Mouse (Mus musculus): ENCODE data around the gene Elovl6. TPM values are rescaled to one million over a fixed set of nuclear protein-coding genes. Genes with fewer than 3 reads are reported as not detected.
A peak's percentile ranks its signal among the peaks of the same experiment; 100 is the strongest.

The Elovl6 gene
- polyA plus RNA-seq, 1 experiment from 2014 or later, result 28.3 TPM

DNA sequence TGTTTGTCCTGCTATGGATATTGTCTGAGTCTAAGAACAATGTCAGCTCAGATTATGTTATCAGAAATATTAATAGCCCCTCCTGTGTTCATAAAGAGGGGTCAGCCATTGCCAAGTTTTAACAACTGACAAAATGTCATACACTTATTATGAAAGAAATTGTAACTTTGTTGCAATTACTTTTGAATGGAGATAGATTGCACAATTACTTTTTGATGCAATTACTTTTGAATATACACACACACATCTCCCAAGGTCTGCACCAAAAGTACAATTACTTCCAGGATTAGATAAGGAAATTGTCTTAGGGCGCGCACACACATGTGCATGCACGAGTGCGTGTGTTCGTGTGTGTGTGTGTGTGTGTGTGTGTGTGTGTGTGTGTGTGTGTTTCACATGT, 90.5 kb downstream of the Elovl6 start:
- Histone ChIP-seq H3K36me3 (ENCODE audit: control insufficient read depth, insufficient read depth, low read length) (no peaks in the 10 kb centered on the region), H3K27ac (ENCODE audit: low read depth, low read length) (no peak overlapping the region), H3K4me1 (replicated peaks; ENCODE audit: control insufficient read depth, insufficient read depth, low read length) (peaks cover 3% of the 10 kb centered on the region; the same call in 1 of the 2 replicates), H3K9ac (ENCODE audit: low read depth, low read length) (no peak overlapping the region), H3K27me3 (replicated peaks; ENCODE audit: control insufficient read depth, insufficient read depth, low read length) (no peaks in the 10 kb centered on the region), H3K4me2 (no peak overlapping the region), H3K4me3 (ENCODE audit: low read depth, low read length) (no peak overlapping the region), H3K9me3 (ENCODE audit: control insufficient read depth, low read length) (no peaks in the 10 kb centered on the region)
- ATAC-seq (replicated peaks; ENCODE audit: low FRiP score) (no peak), DNase-seq (ENCODE audit: low spot score) (no peak)
- WGBS, result 100% methylated on average over 5 of the region's 5 CpGs

DNA sequence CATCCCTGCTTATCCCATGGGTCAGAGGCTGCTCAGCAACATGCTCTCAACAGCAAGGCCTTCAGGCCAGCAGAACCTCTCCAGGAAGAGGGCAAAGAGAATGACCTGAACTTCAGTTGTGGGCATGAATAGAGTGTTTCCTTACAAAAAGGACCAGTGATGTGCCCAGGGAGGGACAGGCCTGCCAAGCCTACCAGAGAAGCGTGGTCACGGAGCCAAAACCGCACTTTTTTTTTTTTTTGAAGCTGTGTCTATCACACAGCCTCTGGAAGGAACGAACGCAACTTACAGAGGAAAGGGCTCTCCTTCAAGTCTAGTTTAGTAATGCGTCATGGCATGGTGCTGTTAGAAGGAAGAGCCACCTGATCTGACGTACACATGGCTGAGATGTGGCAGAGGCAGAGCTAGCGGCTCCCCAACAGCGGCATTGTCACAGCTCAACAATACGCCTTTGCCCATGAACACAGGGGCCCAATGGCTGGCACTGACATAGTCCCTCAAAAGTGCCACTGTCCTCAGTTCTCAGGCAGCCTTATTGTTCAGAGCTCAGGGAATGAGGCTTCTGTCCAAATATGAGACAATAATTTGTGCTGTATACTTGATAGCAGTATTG, 92.1 kb downstream of the Elovl6 start:
- peaks cover 3% of the 10 kb centered on the region; the same call in 1 of the 2 replicates for H3K4me1 ChIP-seq (replicated peaks; ENCODE audit: control insufficient read depth, insufficient read depth, low read length)
- H3K36me3 ChIP-seq (ENCODE audit: control insufficient read depth, insufficient read depth, low read length), result peaks cover 2% of the 10 kb centered on the region; the same call in 1 of the 2 replicates
- no peak overlapping the region for H3K9ac ChIP-seq (ENCODE audit: low read depth, low read length)
- no peak overlapping the region for H3K4me3 ChIP-seq (ENCODE audit: low read depth, low read length)
- H3K9me3 ChIP-seq (ENCODE audit: control insufficient read depth, low read length), result no peaks in the 10 kb centered on the region
- H3K4me2 ChIP-seq, result no peak overlapping the region
- DNase-seq (ENCODE audit: low spot score) (no peak), ATAC-seq (replicated peaks; ENCODE audit: low FRiP score) (no peak)
- H3K27me3 ChIP-seq (replicated peaks; ENCODE audit: control insufficient read depth, insufficient read depth, low read length), result no peaks in the 10 kb centered on the region
- WGBS, result 90% methylated on average over 10 of the region's 10 CpGs
- no peak overlapping the region for H3K27ac ChIP-seq (ENCODE audit: low read depth, low read length)

GRCm38 (mm10) chr3:129627281-129627680, 95.1 kb downstream of the Elovl6 start:
- ATAC-seq (replicated peaks; ENCODE audit: low FRiP score) (no peak), DNase-seq (ENCODE audit: low spot score) (no peak)
- Histone ChIP-seq H3K9ac (ENCODE audit: low read depth, low read length) (no peak overlapping the region), H3K36me3 (ENCODE audit: control insufficient read depth, insufficient read depth, low read length) (peaks cover 2% of the 10 kb centered on the region; the same call in 1 of the 2 replicates), H3K4me1 (replicated peaks; ENCODE audit: control insufficient read depth, insufficient read depth, low read length) (no peaks in the 10 kb centered on the region), H3K27ac (ENCODE audit: low read depth, low read length) (no peak overlapping the region), H3K4me3 (ENCODE audit: low read depth, low read length) (no peak overlapping the region), H3K27me3 (replicated peaks; ENCODE audit: control insufficient read depth, insufficient read depth, low read length) (no peaks in the 10 kb centered on the region), H3K4me2 (no peak overlapping the region), H3K9me3 (ENCODE audit: control insufficient read depth, low read length) (no peaks in the 10 kb centered on the region)
- WGBS, result 84% methylated on average over 4 of the region's 4 CpGs

GRCm38 (mm10) chr3:129631018-129631417, 98.9 kb downstream of the Elovl6 start:
- H3K4me1 ChIP-seq (replicated peaks; ENCODE audit: control insufficient read depth, insufficient read depth, low read length), result no peaks in the 10 kb centered on the region
- no peak overlapping the region for H3K4me3 ChIP-seq (ENCODE audit: low read depth, low read length)
- WGBS, result 85% methylated on average over 1 of the region's 1 CpGs
- DNase-seq (ENCODE audit: low spot score), result no peak
- no peaks in the 10 kb centered on the region for H3K27me3 ChIP-seq (replicated peaks; ENCODE audit: control insufficient read depth, insufficient read depth, low read length)
- no peak for ATAC-seq (replicated peaks; ENCODE audit: low FRiP score)
- H3K4me2 ChIP-seq, result no peak overlapping the region
- no peak overlapping the region for H3K9ac ChIP-seq (ENCODE audit: low read depth, low read length)
- H3K9me3 ChIP-seq (ENCODE audit: control insufficient read depth, low read length), result no peaks in the 10 kb centered on the region
- H3K27ac ChIP-seq (ENCODE audit: low read depth, low read length), result no peak overlapping the region
- peaks cover 2% of the 10 kb centered on the region; the same call in 1 of the 2 replicates for H3K36me3 ChIP-seq (ENCODE audit: control insufficient read depth, insufficient read depth, low read length)

- Histone ChIP-seq H3K9me3 (ENCODE audit: control insufficient read depth, low read length) (no peaks in the 10 kb centered on the region), H3K27me3 (replicated peaks; ENCODE audit: control insufficient read depth, insufficient read depth, low read length) (no peaks in the 10 kb centered on the region), H3K4me1 (replicated peaks; ENCODE audit: control insufficient read depth, insufficient read depth, low read length) (no peaks in the 10 kb centered on the region), H3K36me3 (ENCODE audit: control insufficient read depth, insufficient read depth, low read length) (peaks cover 2% of the 10 kb centered on the region; the same call in 1 of the 2 replicates), H3K4me2 (no peak overlapping the region), H3K27ac (ENCODE audit: low read depth, low read length) (no peak overlapping the region), H3K9ac (ENCODE audit: low read depth, low read length) (no peak overlapping the region), H3K4me3 (ENCODE audit: low read depth, low read length) (no peak overlapping the region)
- ATAC-seq (replicated peaks; ENCODE audit: low FRiP score) (peak; percentile 70; the same call in 1 of the 2 replicates), DNase-seq (ENCODE audit: low spot score) (no peak)
- WGBS, result 68% methylated on average over 5 of the region's 5 CpGs
Observed at GRCm38 (mm10) chr3:129631857-129632256, 99.7 kb downstream of the Elovl6 start.

- ATAC-seq (replicated peaks; ENCODE audit: low FRiP score) (peak; percentile 83), DNase-seq (ENCODE audit: low spot score) (peak; percentile 46)
- H3K4me1 ChIP-seq (replicated peaks; ENCODE audit: control insufficient read depth, insufficient read depth, low read length), result no peaks in the 10 kb centered on the region
- peaks cover 2% of the 10 kb centered on the region; the same call in 1 of the 2 replicates for H3K36me3 ChIP-seq (ENCODE audit: control insufficient read depth, insufficient read depth, low read length)
- no peak overlapping the region for H3K9ac ChIP-seq (ENCODE audit: low read depth, low read length)
- no peaks in the 10 kb centered on the region for H3K27me3 ChIP-seq (replicated peaks; ENCODE audit: control insufficient read depth, insufficient read depth, low read length)
- 34% methylated on average over 8 of the region's 8 CpGs for WGBS
- no peaks in the 10 kb centered on the region for H3K9me3 ChIP-seq (ENCODE audit: control insufficient read depth, low read length)
- H3K4me2 ChIP-seq, result no peak overlapping the region
- H3K4me3 ChIP-seq (ENCODE audit: low read depth, low read length), result no peak overlapping the region
- H3K27ac ChIP-seq (ENCODE audit: low read depth, low read length), result no peak overlapping the region
Observed at GRCm38 (mm10) chr3:129633518-129633917, 101.4 kb downstream of the Elovl6 start.

DNA sequence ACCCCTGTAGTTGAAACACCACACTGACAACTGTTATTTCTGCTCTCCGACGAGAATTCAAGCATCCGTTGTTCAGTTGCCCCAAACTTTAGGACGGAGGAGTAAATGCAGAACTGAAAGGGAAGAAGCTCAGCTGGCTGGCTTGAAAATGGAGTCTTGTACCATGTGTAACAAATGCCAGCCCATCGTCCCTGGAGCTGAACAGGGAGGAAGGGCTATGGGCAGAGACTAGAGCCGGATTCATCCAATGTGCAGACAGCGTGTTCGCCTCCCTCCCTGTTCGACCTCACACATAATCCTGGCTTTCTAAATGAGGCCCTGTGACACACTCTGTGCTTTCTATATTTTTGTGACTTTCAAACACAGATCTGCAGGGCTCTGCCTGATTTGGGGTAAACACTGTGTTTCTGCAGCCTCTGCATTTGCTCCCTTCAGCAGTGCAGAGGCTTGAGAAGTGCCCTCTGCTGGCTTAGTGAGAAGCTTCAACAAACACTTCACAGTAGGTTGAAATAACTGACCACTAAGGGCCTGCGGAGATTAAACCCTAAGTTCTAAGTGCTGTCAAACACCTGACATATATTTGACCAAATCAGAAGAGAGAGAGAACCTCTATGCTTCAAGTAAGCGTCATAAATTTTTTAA, 102.2 kb downstream of the Elovl6 start:
- 0 out of 2 replicates have a peak, but pooled peaks have one; percentile 16 for ATAC-seq (replicated peaks; ENCODE audit: low FRiP score)
- Histone ChIP-seq H3K4me1 (replicated peaks; ENCODE audit: control insufficient read depth, insufficient read depth, low read length) (no peaks in the 10 kb centered on the region), H3K36me3 (ENCODE audit: control insufficient read depth, insufficient read depth, low read length) (no peaks in the 10 kb centered on the region; the same call in 1 of the 2 replicates), H3K27me3 (replicated peaks; ENCODE audit: control insufficient read depth, insufficient read depth, low read length) (no peaks in the 10 kb centered on the region), H3K9ac (ENCODE audit: low read depth, low read length) (no peak overlapping the region), H3K4me2 (no peak overlapping the region), H3K9me3 (ENCODE audit: control insufficient read depth, low read length) (no peaks in the 10 kb centered on the region), H3K27ac (ENCODE audit: low read depth, low read length) (no peak overlapping the region), H3K4me3 (ENCODE audit: low read depth, low read length) (no peak overlapping the region)
- no peak for DNase-seq (ENCODE audit: low spot score)
- WGBS, result 87% methylated on average over 11 of the region's 11 CpGs

- no peak overlapping the region for H3K4me2 ChIP-seq
- DNase-seq (ENCODE audit: low spot score) (no peak), ATAC-seq (replicated peaks; ENCODE audit: low FRiP score) (no peak)
- no peak overlapping the region for H3K27ac ChIP-seq (ENCODE audit: low read depth, low read length)
- WGBS, result 83% methylated on average over 6 of the region's 6 CpGs
- no peak overlapping the region for H3K9ac ChIP-seq (ENCODE audit: low read depth, low read length)
- H3K4me1 ChIP-seq (replicated peaks; ENCODE audit: control insufficient read depth, insufficient read depth, low read length), result no peaks in the 10 kb centered on the region
- H3K4me3 ChIP-seq (ENCODE audit: low read depth, low read length), result no peak overlapping the region
- no peaks in the 10 kb centered on the region for H3K36me3 ChIP-seq (ENCODE audit: control insufficient read depth, insufficient read depth, low read length)
- H3K27me3 ChIP-seq (replicated peaks; ENCODE audit: control insufficient read depth, insufficient read depth, low read length), result no peaks in the 10 kb centered on the region
- no peaks in the 10 kb centered on the region for H3K9me3 ChIP-seq (ENCODE audit: control insufficient read depth, low read length)
Observed at GRCm38 (mm10) chr3:129637446-129637845, 105.3 kb downstream of the Elovl6 start.

- DNase-seq (ENCODE audit: low spot score) (no peak), ATAC-seq (replicated peaks; ENCODE audit: low FRiP score) (no peak)
- Histone ChIP-seq H3K4me3 (ENCODE audit: low read depth, low read length) (no peak overlapping the region), H3K4me1 (replicated peaks; ENCODE audit: control insufficient read depth, insufficient read depth, low read length) (no peaks in the 10 kb centered on the region), H3K27ac (ENCODE audit: low read depth, low read length) (no peak overlapping the region), H3K9me3 (ENCODE audit: control insufficient read depth, low read length) (no peaks in the 10 kb centered on the region), H3K4me2 (no peak overlapping the region), H3K36me3 (ENCODE audit: control insufficient read depth, insufficient read depth, low read length) (no peaks in the 10 kb centered on the region), H3K9ac (ENCODE audit: low read depth, low read length) (no peak overlapping the region), H3K27me3 (replicated peaks; ENCODE audit: control insufficient read depth, insufficient read depth, low read length) (no peaks in the 10 kb centered on the region)
- 67% methylated on average over 5 of the region's 5 CpGs for WGBS
Observed at GRCm38 (mm10) chr3:129639701-129640100, 107.5 kb downstream of the Elovl6 start.
